Mouse (Mus musculus) adrenal gland, postnatal 10 days (tissue): ENCODE measurements around the gene Gh. TPM values are rescaled to one million over a fixed set of nuclear protein-coding genes. Genes with fewer than 3 reads are reported as not detected.
A peak's percentile ranks its signal among the peaks of the same experiment; 100 is the strongest.
"Not testable (repeated sequence)": the region's sequence is repeated elsewhere in the genome, so short reads cannot be mapped to it uniquely, and the experiment has no call there.

Source experiments
- DNase-seq: peaks from one replicate; pipeline ENCODE4 v3.0.0; 2021; ENCODE audit warnings: mixed read lengths
- long read RNA-seq, 2 experiments: library from polyadenylated mRNA; stranded (forward); transcript quantifications; one replicate each; pipeline ENCODE4 v2.0.0; 2021
- total RNA-seq, 2 experiments: library from RNA; stranded (reverse); gene quantifications; 2 replicates each; pipeline ENCODE4 v1.2.3; 2021

Gh gene
- total RNA-seq: not detected
- long read RNA-seq, experiment 1: 0 reads
- long read RNA-seq, experiment 2: 0 reads

GRCm38 (mm10) chr11:106301765-106302164, at the start of gene Gh:
Gene Gh (minus strand): TSS chr11:106301865.
- DNase-seq: no peak

DNA sequence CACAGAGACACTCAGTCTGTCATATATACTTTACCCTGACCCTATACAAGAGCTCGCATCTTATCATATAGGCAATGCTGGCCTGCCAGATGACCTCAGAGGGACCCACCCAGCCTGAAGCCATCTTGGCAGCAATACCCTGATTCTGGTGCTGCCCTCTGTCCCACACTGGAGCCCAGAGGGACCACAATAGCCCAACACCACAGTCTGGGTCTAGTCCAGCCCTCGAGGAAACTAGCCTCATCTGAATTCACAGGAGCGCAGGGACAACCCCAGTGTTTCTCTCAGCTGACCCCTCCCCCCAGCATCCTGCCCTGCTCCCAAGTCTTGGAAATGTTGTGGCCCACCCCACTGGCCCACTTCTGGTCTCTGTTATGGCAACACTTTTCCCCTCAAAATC, 49.6 kb upstream of the Gh start:
- no peak for DNase-seq

DNA sequence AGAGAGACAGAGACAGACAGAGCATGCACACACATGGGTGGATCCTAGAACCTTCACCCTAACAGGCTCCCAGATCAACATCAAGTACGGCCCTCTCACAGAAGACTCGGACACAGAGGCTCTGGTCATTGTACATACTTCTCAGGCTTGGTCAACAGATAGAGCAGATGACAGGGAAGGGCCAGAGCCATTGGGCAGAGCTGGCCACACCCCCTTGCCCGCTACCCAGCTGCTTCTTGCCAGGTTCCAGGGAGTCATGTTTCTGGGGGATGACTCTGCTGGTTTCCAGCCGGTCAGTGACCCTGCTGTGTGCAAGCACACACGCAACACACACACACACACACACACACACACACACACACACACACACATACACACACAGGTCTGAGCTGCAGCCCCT, 49.2 kb upstream of the Gh start:
- DNase-seq: peak; percentile 46

- DNase-seq: no peak
Measured at GRCm38 (mm10) chr11:106349772-106350171, 48.1 kb upstream of the Gh start.

DNA sequence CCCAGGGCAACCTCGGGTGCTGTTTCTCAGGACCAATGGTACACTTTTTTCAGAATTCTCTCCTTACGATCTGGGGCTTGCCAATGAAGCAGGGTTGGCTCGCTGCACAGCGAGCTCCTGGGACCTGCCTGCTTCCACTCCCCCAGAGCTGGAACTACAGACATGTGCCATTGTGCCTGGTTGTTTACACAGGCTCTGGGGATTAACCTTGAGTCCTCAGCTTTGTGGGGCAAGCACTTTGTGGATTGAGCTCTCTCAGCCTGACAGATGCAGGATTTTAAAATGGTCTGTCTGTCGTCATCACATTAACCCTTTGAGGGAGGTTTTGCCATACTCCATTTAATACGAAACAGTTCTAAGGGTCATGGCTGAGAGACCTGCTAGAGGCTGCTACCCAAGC, 43.2 kb upstream of the Gh start:
- no peak for DNase-seq

DNA sequence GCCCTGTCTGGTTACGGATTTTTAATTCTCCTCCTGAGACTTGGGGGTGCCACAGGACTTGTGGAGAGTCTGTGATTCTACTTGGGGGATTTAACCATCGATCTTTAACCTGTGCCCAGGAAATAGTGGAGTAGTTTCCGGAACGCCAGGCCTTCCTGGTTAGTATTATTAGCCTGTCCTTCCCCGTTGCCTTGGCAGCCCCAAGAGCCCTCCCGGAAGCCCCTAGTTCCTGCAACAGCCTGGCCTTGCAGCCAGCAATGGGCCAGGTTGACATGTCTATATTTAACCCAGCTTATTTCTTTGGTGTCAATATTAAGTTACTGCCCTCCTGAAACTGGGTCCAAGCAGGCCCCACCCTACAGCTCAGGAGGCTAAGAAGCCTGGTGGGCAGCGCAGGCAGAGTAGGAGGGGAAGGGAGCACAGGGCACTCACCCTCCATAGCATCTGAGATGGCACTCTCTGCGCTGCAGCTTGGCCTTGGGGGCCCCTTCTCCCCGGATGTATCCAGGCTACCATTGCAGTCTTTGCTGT, 39.4 kb upstream of the Gh start:
- DNase-seq: peak; percentile 27

DNA sequence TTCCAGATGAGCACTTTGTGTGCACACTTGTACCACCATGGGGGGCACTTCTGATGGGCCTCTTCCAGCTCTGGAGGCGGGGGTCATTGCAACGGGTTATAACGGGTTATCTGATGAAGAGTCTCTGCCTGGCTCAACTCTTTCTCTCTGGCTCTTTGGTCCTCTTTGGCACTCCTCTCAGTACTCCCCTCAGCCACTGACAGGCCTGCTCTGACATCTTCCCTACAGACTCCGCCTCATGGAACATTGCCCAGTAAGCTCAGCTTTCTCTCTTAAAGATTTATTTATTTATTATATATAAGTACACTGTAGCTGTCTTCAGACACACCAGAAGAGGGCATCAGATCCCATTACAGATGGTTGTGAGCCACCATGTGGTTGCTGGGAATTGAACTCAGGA, 37.7 kb upstream of the Gh start:
- not testable (repeated sequence) for DNase-seq

DNA sequence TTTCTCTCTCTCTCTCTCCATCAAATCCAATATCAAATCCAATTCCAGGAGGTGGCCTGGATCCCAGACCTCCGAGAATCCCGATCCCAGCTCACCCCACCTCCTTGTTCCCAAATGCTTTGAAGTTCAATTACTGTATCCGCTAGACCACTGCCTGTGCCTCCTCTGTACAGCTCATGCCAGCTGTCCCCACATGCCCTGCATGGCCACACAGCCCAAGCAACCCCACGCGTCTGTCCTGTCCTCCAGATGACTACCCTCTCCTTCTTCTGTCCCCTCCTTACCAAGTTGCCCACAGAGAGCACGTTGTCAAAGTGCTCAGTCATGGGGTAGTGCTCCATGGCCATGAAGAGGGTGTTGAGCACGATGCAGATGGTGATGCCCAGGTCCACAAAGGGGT, 37.2 kb upstream of the Gh start:
- no peak for DNase-seq

DNA sequence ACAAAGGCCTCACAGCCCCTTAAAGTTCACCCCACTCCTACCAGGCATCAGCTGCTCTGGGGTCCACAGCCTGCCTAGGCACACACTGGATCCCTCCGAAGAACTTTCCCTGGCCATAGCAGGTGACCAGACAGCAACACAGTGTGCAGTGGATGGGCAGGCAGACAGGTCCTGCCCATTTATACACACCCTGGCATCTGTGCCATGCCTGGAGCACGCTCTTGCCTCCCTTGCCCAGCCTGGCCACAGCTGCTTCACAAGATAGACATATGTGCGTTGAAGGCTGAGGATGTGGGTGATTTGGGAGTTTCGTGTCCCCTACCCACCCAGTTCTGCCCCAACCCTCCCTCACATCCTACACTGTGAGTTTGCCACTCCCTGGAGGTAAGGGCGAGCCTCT, 36.4 kb upstream of the Gh start:
- DNase-seq: no peak

- DNase-seq: no peak
Measured at GRCm38 (mm10) chr11:106334066-106334465, 32.4 kb upstream of the Gh start.

DNA sequence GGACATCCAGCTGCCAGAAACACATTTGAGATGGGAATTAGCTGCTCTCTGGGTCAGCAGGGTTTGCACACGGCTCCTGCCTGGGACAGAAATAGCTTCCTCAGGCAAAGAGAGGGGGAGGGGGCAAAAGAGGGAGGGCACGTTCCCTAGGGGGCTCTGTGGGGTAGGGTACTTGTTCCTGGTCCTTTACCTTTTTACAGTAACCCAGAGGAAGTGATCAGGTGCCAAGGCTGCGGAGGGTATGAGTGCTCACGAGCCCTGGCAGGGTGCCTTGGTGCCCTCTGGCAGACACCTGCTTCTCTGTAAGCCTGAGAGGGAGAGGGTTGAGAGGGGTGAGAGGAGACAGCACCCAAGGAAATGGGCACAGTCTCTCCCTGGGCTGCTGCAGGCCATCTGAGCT, 30.8 kb upstream of the Gh start:
- DNase-seq: no peak

DNA sequence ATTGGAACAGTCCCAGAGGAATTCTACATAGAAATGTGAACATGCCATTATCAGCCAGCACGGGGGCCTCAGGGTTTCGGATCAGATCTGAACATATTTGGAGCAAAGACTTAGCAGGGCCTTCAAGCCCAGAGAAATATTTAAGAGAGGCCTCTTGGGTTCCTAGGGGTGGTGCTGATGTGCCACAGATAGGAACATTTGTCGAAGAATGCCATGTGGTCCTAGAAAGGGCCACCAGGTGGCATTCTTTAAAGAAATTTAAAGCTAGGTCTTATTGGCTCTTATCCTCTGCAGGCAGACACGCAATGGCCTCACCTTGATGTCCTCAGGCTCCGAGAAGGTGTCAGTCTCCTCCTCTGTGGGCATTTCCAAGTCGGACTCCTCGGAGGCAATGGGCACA, 28.0 kb upstream of the Gh start:
- peak; percentile 51 for DNase-seq

GRCm38 (mm10) chr11:106329128-106329527, 27.5 kb upstream of the Gh start:
- DNase-seq: no peak

- no peak for DNase-seq
Measured at GRCm38 (mm10) chr11:106328521-106328920, 26.9 kb upstream of the Gh start.

DNA sequence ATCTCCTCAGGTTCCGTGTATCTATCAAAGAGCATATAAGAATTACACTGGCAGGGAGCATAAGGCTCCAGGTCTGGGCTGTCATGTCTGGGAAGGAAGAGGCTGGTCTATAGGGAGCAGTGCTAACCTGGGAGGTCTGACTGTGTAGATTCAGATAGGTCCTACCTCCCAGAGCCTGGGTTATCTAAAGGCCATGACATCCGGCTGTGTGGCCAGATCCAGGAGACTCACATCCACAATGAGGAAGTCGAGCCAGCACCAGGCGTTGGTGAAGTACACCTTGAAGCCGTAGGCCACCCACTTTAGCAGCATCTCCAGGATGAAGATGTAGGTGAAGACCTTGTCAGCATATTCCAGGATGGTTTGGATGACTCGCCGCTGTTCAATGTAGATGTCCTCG, 24.8 kb upstream of the Gh start:
- no peak for DNase-seq

GRCm38 (mm10) chr11:106325566-106326206, 24.0 kb upstream of the Gh start:
- DNase-seq: peak; percentile 75

- no peak for DNase-seq
Measured at GRCm38 (mm10) chr11:106324858-106325257, 23.2 kb upstream of the Gh start.

DNA sequence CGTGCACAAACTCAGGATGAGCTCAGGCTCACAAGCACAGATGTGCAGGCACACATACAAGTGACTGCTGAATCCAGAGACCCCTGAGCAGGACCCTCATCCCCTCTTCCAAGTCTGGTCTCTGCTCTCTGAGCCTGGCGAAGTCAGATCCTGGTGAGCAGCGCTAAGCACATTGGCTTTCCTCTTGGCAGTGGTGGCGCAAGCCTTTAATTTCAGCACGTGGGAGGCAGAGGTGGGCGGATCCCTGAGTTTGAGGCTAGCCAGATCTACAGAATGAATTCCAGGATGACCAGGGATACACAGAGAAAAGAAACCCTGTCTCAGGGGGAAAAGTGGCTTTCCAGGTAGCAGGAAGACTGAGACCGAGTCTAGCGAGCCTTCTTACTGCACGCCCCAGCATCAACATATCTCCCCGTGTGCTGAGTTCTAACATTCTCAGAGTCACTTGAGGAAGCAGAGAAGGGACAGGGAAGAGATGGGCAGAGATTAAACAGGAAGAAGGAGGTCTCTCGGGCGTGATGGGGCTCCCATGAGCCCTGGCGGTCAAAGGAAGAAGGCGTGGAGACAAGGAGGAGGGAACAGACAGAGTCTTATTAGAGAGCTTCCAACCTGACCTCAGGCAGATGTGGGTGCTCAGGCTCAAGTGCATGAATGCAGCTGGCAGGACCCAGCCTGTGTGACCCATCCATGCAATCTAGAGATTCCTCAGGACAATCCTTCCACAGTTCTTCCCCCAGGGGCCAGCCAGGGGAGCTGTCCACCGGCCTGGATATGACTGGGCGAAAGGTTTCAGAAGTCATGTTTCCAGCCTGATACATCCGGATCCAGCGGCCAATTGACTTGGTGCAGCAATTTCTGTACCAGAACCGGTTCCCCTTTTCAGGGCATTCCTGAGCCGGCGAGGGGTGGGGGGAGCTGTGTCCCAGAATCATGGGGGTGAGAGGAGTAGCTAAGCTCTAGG, 17.0 kb upstream of the Gh start:
- no peak for DNase-seq

GRCm38 (mm10) chr11:106317801-106318200, 16.1 kb upstream of the Gh start:
- DNase-seq: no peak

GRCm38 (mm10) chr11:106316416-106316815, 14.8 kb upstream of the Gh start:
- DNase-seq: no peak

DNA sequence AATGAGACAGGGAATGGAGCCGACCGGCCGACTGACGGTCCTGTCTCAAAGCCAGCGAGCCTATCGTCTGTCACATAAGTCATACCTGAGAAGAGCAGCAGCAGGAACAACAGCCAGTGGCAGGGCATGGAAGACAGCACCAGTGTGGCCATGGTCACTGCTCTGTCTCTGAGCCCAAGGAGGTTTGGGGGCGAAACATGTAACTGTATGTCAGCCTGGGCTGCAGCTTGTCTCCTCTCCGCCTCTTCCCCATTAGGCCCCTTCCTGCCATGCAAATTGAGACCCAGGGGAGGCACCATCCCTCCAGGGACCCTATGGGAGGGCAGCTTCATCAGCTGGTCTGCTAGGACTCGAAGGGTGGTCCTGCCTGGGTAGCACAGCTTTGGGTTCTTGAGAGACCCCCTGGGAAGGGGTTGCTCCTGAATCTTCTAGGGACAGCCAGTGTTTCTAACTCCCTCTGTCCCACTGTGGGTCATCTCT, 12.7 kb upstream of the Gh start, which contains the start of gene Cd79b:
Cd79b (minus strand) TSS at position 430 of the 480 bp plus-strand sequence.
- DNase-seq: no peak

- no peak for DNase-seq
Measured at GRCm38 (mm10) chr11:106313533-106313932, 11.9 kb upstream of the Gh start.

- DNase-seq: no peak
Measured at GRCm38 (mm10) chr11:106310123-106310522, 8.5 kb upstream of the Gh start.
